Mouse (Mus musculus) midbrain, postnatal 0 days (tissue): ENCODE measurements around the gene Tcerg1l. TPM values are rescaled to one million over a fixed set of nuclear protein-coding genes. Genes with fewer than 3 reads are reported as not detected.

Experiments used
- ATAC-seq: fragments of 200-750 bp; cut with Nextera tagmentation; 2 replicates; pipeline ENCODE4 v1.8.0; 2017; ENCODE audit warnings: moderate number of reproducible peaks, mild to moderate bottlenecking, moderate TSS enrichment, moderate library complexity; ENCODE audit not compliant: low FRiP score
- DNase-seq: peaks from one replicate; pipeline ENCODE4 v3.0.0-alpha.2; 2015; ENCODE audit warnings: low spot score
- H3K27ac ChIP-seq: fragments of 300-500 bp; sonication (generic); 2 replicates; pipeline ENCODE4 v1.5.1; 2014; ENCODE audit warnings: low read depth, mild to moderate bottlenecking, low read length, mixed read lengths
- H3K27me3 ChIP-seq: fragments of 300-500 bp; sonication (generic); 2 replicates; pipeline ENCODE4 v1.6.1; 2014; ENCODE audit warnings: low read length, control low read depth, mixed read lengths; ENCODE audit not compliant: insufficient read depth
- H3K36me3 ChIP-seq: fragments of 300-500 bp; sonication (generic); 2 replicates; pipeline ENCODE4 v1.6.1; 2014; ENCODE audit warnings: low read length, control low read depth, mixed read lengths; ENCODE audit not compliant: insufficient read depth
- H3K4me1 ChIP-seq: fragments of 300-500 bp; sonication (generic); 2 replicates; pipeline ENCODE4 v1.6.1; 2014; ENCODE audit warnings: mild to moderate bottlenecking, control low read depth, antibody characterized with exemption, low read length, mixed read lengths; ENCODE audit not compliant: insufficient read depth
- H3K4me2 ChIP-seq: fragments of 300-500 bp; sonication (generic); 2 replicates; pipeline ENCODE4 v1.6.1; 2014; ENCODE audit warnings: low read depth, mild to moderate bottlenecking, low read length, mixed read lengths; ENCODE audit not compliant: poor library complexity, severe bottlenecking
- H3K4me3 ChIP-seq: fragments of 300-500 bp; sonication (generic); 2 replicates; pipeline ENCODE4 v1.5.1; 2014; ENCODE audit warnings: low read depth, mild to moderate bottlenecking, low read length, moderate library complexity
- H3K9ac ChIP-seq: fragments of 300-500 bp; sonication (generic); replicated peaks from 2 replicates; pipeline ENCODE4 v1.6.1; 2014; ENCODE audit warnings: mild to moderate bottlenecking, low read length, moderate library complexity, mixed read lengths; ENCODE audit not compliant: poor library complexity, severe bottlenecking
- H3K9me3 ChIP-seq: fragments of 300-500 bp; sonication (generic); 2 replicates; pipeline ENCODE4 v1.6.1; 2016; ENCODE audit warnings: low read length, control low read depth
- CTCF ChIP-seq: IDR thresholded peaks from 2 replicates; pipeline ENCODE4 v1.5.1; 2016; ENCODE audit warnings: antibody characterized with exemption, mild to moderate bottlenecking
- WGBS: fragments of 180-500 bp; shearing (Covaris S2); extraction: QIAGEN DNeasy Blood & Tissue Kit; methylation state at CpG from one replicate; pipeline ENCODE4 v1.1.7; 2014; 5-methylcytosine and 5-hydroxymethylcytosine counted together
- polyA plus RNA-seq: library from polyadenylated mRNA; unstranded; fragments of >200 nt; fragmentation: Nextera tagmentation; extraction: Ambion mirVana; gene quantifications from 2 replicates; pipeline ENCODE4 v1.2.1, GENCODE M21; 2015
- total RNA-seq: library from RNA; depleted of rRNA; stranded (reverse); fragments of >200 nt; gene quantifications from 2 replicates; pipeline ENCODE4 v1.2.3, GENCODE M21; 2014

Gene Tcerg1l
- total and polyA plus RNA-seq, 2 experiments from 2014 or later, result 31.2 to 36.0 TPM

- Histone ChIP-seq H3K4me2 (no peak overlapping the region), H3K9ac (no peak overlapping the region), H3K9me3 (no peaks in the 10 kb centered on the region), H3K27me3 (no peaks in the 10 kb centered on the region), H3K4me1 (no peaks in the 10 kb centered on the region), H3K36me3 (no peaks in the 10 kb centered on the region), H3K4me3 (no peak overlapping the region), H3K27ac (no peak overlapping the region)
- no peak for TF ChIP-seq CTCF
- no peak for ATAC-seq
- WGBS, result 77% methylated on average over 5 of the region's 5 CpGs
- DNase-seq, result no peak
Measured at GRCm38 (mm10) chr7:138237708-138238225, 159.8 kb downstream of the Tcerg1l start.

- Histone ChIP-seq H3K4me3 (no peak overlapping the region), H3K4me2 (no peak overlapping the region), H3K4me1 (no peaks in the 10 kb centered on the region), H3K27ac (no peak overlapping the region), H3K9ac (no peak overlapping the region), H3K27me3 (no peaks in the 10 kb centered on the region), H3K36me3 (no peaks in the 10 kb centered on the region), H3K9me3 (no peaks in the 10 kb centered on the region)
- 82% methylated on average over 3 of the region's 3 CpGs for WGBS
- no peak for ATAC-seq
- no peak for DNase-seq
- no peak for TF ChIP-seq CTCF
Measured at GRCm38 (mm10) chr7:138224252-138224651, 173.3 kb downstream of the Tcerg1l start.

GRCm38 (mm10) chr7:138222951-138223350, 174.6 kb downstream of the Tcerg1l start:
- Histone ChIP-seq H3K9me3 (no peaks in the 10 kb centered on the region), H3K4me1 (no peaks in the 10 kb centered on the region), H3K4me3 (no peak overlapping the region), H3K36me3 (no peaks in the 10 kb centered on the region), H3K27ac (no peak overlapping the region), H3K4me2 (no peak overlapping the region), H3K9ac (no peak overlapping the region), H3K27me3 (no peaks in the 10 kb centered on the region; the same call in 1 of the 2 replicates)
- TF ChIP-seq CTCF, result no peak
- WGBS, result 77% methylated on average over 4 of the region's 4 CpGs
- no peak for DNase-seq
- no peak for ATAC-seq

- no peaks in the 10 kb centered on the region for H3K9me3 ChIP-seq
- ATAC-seq (no peak), DNase-seq (no peak)
- 79% methylated on average over 6 of the region's 6 CpGs for WGBS
- no peaks in the 10 kb centered on the region; the same call in 1 of the 2 replicates for H3K27me3 ChIP-seq
- TF ChIP-seq CTCF, result no peak
- no peak overlapping the region for H3K9ac ChIP-seq
- H3K4me3 ChIP-seq, result no peak overlapping the region
- no peak overlapping the region for H3K4me2 ChIP-seq
- H3K27ac ChIP-seq, result no peak overlapping the region
- H3K4me1 ChIP-seq, result peaks cover 10% of the 10 kb centered on the region
- H3K36me3 ChIP-seq, result no peaks in the 10 kb centered on the region
Measured at GRCm38 (mm10) chr7:138217556-138218098, 179.9 kb downstream of the Tcerg1l start.

GRCm38 (mm10) chr7:138215177-138215830, 182.2 kb downstream of the Tcerg1l start:
- H3K36me3 ChIP-seq, result no peaks in the 10 kb centered on the region

GRCm38 (mm10) chr7:138214710-138215109, 182.8 kb downstream of the Tcerg1l start:
- H3K27me3 ChIP-seq, result no peaks in the 10 kb centered on the region; the same call in 1 of the 2 replicates
- H3K27ac ChIP-seq, result peak overlapping the region; percentile 4; the same call in 1 of the 2 replicates
- no peak overlapping the region for H3K4me2 ChIP-seq
- H3K4me1 ChIP-seq, result peaks cover 10% of the 10 kb centered on the region
- WGBS, result 56% methylated on average over 9 of the region's 9 CpGs
- H3K9ac ChIP-seq, result no peak overlapping the region
- TF ChIP-seq CTCF, result peak; percentile 16; the same call in 1 of the 2 replicates
- no peak for DNase-seq
- no peak overlapping the region for H3K4me3 ChIP-seq
- no peaks in the 10 kb centered on the region for H3K9me3 ChIP-seq
- no peaks in the 10 kb centered on the region for H3K36me3 ChIP-seq
- ATAC-seq, result no peak

More at GRCm38 (mm10) chr7:138215177-138215830, 182.2 kb downstream of the Tcerg1l start:
- Histone ChIP-seq H3K9ac (no peak overlapping the region), H3K4me1 (peaks cover 10% of the 10 kb centered on the region), H3K4me3 (no peak overlapping the region), H3K27me3 (no peaks in the 10 kb centered on the region; the same call in 1 of the 2 replicates), H3K9me3 (no peaks in the 10 kb centered on the region), H3K4me2 (no peak overlapping the region), H3K27ac (0 out of 2 replicates have a peak overlapping the region, but pooled peaks have one; percentile 4)
- DNase-seq (peak; percentile 48), ATAC-seq (no peak)
- no peak for TF ChIP-seq CTCF
- WGBS, result 41% methylated on average over 15 of the region's 15 CpGs
